Mouse (Mus musculus) hindbrain, embryonic 10.5 days (tissue): ENCODE measurements around the gene Gnat1. TPM values are rescaled to one million over a fixed set of nuclear protein-coding genes. Genes with fewer than 3 reads are reported as not detected.

Experiments used
- DNase-seq: peaks from one replicate; pipeline ENCODE4 v3.0.0-alpha.2; 2017; ENCODE audit warnings: low spot score
- H3K27ac ChIP-seq: fragments of 300-500 bp; sonication (generic); 2 replicates; pipeline ENCODE4 v1.5.1; 2016; ENCODE audit warnings: mild to moderate bottlenecking, moderate library complexity
- H3K27me3 ChIP-seq: fragments of 300-500 bp; sonication (generic); 2 replicates; pipeline ENCODE4 v1.6.1; 2016; ENCODE audit warnings: mild to moderate bottlenecking; ENCODE audit not compliant: poor library complexity, insufficient read depth, severe bottlenecking
- H3K36me3 ChIP-seq: fragments of 300-500 bp; sonication (generic); 2 replicates; pipeline ENCODE4 v1.6.1; 2016; ENCODE audit warnings: mild to moderate bottlenecking, moderate library complexity
- H3K4me1 ChIP-seq: fragments of 300-500 bp; sonication (generic); replicated peaks from 2 replicates; pipeline ENCODE4 v1.6.1; 2016; ENCODE audit warnings: mild to moderate bottlenecking
- H3K4me3 ChIP-seq: fragments of 300-500 bp; sonication (generic); 2 replicates; pipeline ENCODE4 v1.5.1; 2016; ENCODE audit warnings: mild to moderate bottlenecking, moderate library complexity
- H3K9me3 ChIP-seq: fragments of 300-500 bp; sonication (generic); 2 replicates; pipeline ENCODE4 v1.6.1; 2016; ENCODE audit warnings: mild to moderate bottlenecking, moderate library complexity
- WGBS: fragments of 180-500 bp; shearing (Covaris S2); methylation state at CpG from one replicate; pipeline ENCODE4 v1.1.7; 2016; 5-methylcytosine and 5-hydroxymethylcytosine counted together
- polyA plus RNA-seq: library from polyadenylated mRNA; unstranded; fragments of >200 nt; fragmentation: Nextera tagmentation; extraction: Ambion mirVana; gene quantifications from 2 replicates; pipeline ENCODE4 v1.2.1, GENCODE M21; 2016

Gene Gnat1
- polyA plus RNA-seq, 1 experiment from 2014 or later, result 3.1 TPM

- H3K27ac ChIP-seq, result peak overlapping the region; percentile 99
- peaks cover 64% of the 10 kb centered on the region for H3K4me1 ChIP-seq
- peaks cover 79% of the 10 kb centered on the region for H3K36me3 ChIP-seq
- H3K4me3 ChIP-seq, result 0 out of 2 replicates have a peak overlapping the region, but pooled peaks have one; percentile 11
- no peaks in the 10 kb centered on the region for H3K27me3 ChIP-seq
- DNase-seq, result no peak
- no peaks in the 10 kb centered on the region for H3K9me3 ChIP-seq
- WGBS, result 79% methylated on average over 3 of the region's 3 CpGs
These were observed 54.6 kb downstream of the Gnat1 start for GRCm38 (mm10) chr9:107624951-107625350.

- Histone ChIP-seq H3K9me3 (no peaks in the 10 kb centered on the region), H3K4me1 (peaks cover 63% of the 10 kb centered on the region), H3K36me3 (peaks cover 84% of the 10 kb centered on the region), H3K27me3 (no peaks in the 10 kb centered on the region), H3K4me3 (no peak overlapping the region), H3K27ac (peak overlapping the region; percentile 99)
- no peak for DNase-seq
- WGBS, result 67% methylated on average over 5 of the region's 5 CpGs
These were observed 55.0 kb downstream of the Gnat1 start for GRCm38 (mm10) chr9:107624539-107624938.

Other genes with a start within 250 kb of the Gnat1 start
- gene Tmem115, start 145.8 kb downstream of the Gnat1 start, polyA plus RNA-seq, result 36.5 and 44.8 TPM in 2 replicates
- gene Cyb561d2, start 137.5 kb downstream of the Gnat1 start, polyA plus RNA-seq, result 25.1 and 25.9 TPM in 2 replicates
- gene Nprl2, start 137.5 kb downstream of the Gnat1 start, polyA plus RNA-seq, result 39.2 and 45.7 TPM in 2 replicates
- gene Zmynd10, start 132.4 kb downstream of the Gnat1 start, polyA plus RNA-seq, result 2.6 and 4.7 TPM in 2 replicates
- gene Rassf1, start 128.2 kb downstream of the Gnat1 start, polyA plus RNA-seq, result 46.4 and 48.3 TPM in 2 replicates
- gene Tusc2, start 116.5 kb downstream of the Gnat1 start, polyA plus RNA-seq, result 79.8 and 87.1 TPM in 2 replicates
- gene Hyal2, start 111.8 kb downstream of the Gnat1 start, polyA plus RNA-seq, result 134 and 135 TPM in 2 replicates
- 6.6 and 8.4 TPM in 2 replicates for gene Hyal1, start 102.8 kb downstream of the Gnat1 start, polyA plus RNA-seq
- gene Naa80, start 100.8 kb downstream of the Gnat1 start, polyA plus RNA-seq, result 19.2 and 20.8 TPM in 2 replicates
- 0.41 and 0.77 TPM in 2 replicates for gene Hyal3, start 98.9 kb downstream of the Gnat1 start, polyA plus RNA-seq
- gene Ifrd2, start 92.1 kb downstream of the Gnat1 start, polyA plus RNA-seq, result 41.1 and 54.1 TPM in 2 replicates
- 3.9 and 5.2 TPM in 2 replicates for gene Sema3b, start 70.5 kb downstream of the Gnat1 start, polyA plus RNA-seq
- 554 and 640 TPM in 2 replicates for gene Gnai2, start 44.3 kb downstream of the Gnat1 start, polyA plus RNA-seq
- gene Slc38a3, start 10.2 kb downstream of the Gnat1 start, polyA plus RNA-seq, result 6.4 and 7.2 TPM in 2 replicates
- 14.5 and 16.4 TPM in 2 replicates for gene Sema3f, start 30.8 kb upstream of the Gnat1 start, polyA plus RNA-seq
- gene Rbm5, start 91.3 kb upstream of the Gnat1 start, polyA plus RNA-seq, result 196 and 204 TPM in 2 replicates
- gene Rbm6, start 193.5 kb upstream of the Gnat1 start, polyA plus RNA-seq, result 87.6 and 98.2 TPM in 2 replicates
- 13.4 and 16.6 TPM in 2 replicates for gene Mon1a, start 208.4 kb upstream of the Gnat1 start, polyA plus RNA-seq
- gene Mst1r, start 227.2 kb upstream of the Gnat1 start, polyA plus RNA-seq, result 0.67 and 0.80 TPM in 2 replicates
- not detected in 2 replicates for gene Actl11, start 248.8 kb upstream of the Gnat1 start, polyA plus RNA-seq